Mouse (Mus musculus) lung, postnatal 0 days (tissue): ENCODE measurements around the gene Morf4l2.

ENCODE experiments used
- CTCF ChIP-seq: IDR thresholded peaks from 2 replicates; pipeline ENCODE4 v1.5.1; 2016; ENCODE audit warnings: antibody characterized with exemption, mild to moderate bottlenecking
- EP300 ChIP-seq: IDR thresholded peaks from 2 replicates; pipeline ENCODE4 v1.6.1; 2016; ENCODE audit warnings: antibody characterized with exemption, mild to moderate bottlenecking, control low read depth

GRCm38 (mm10) chrX:136773035-136773434, 29.5 kb upstream of the Morf4l2 start:
- TF ChIP-seq EP300 (no peak), CTCF (no peak)
